Mouse (Mus musculus) cerebellum, postnatal 10 days (tissue): ENCODE measurements around the gene Fxr1.
"Not testable (repeated sequence)": the region's sequence is repeated elsewhere in the genome, so short reads cannot be mapped to it uniquely, and the experiment has no call there.

Experiments used
- DNase-seq, 2 experiments: peaks; one replicate each; pipeline ENCODE4 v3.0.0; 2021; ENCODE audit warnings: mixed read lengths in 2 of 2

The Fxr1 gene

GRCm38 (mm10) chr3:34019540-34020381 is at the start of gene Fxr1:
Gene Fxr1 (plus strand): TSS chr3:34019943.
- DNase-seq, result peak; percentile 91 to 94

GRCm38 (mm10) chr3:33979395-33979794 is 40.3 kb upstream of the Fxr1 start:
- no peak for DNase-seq

DNA sequence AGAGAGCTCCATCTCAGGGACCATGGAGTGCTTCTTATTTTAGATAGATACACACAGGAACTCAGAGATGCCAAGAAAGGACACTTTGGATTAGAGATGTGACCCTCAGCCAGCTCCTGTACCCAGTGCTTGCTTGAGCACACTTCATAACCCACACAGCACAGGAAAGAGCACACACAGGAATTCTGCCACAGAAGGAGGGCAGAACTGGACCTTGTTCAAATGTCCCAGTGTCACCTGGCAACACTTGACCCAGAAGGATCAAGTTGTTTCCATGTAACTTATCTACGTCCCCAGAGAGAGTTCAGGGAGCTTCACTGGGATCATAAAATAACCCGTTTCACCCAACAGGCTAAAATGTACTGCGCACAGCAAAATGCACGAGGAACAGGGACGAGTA is 37.0 kb upstream of the Fxr1 start:
- DNase-seq, result no peak

DNA sequence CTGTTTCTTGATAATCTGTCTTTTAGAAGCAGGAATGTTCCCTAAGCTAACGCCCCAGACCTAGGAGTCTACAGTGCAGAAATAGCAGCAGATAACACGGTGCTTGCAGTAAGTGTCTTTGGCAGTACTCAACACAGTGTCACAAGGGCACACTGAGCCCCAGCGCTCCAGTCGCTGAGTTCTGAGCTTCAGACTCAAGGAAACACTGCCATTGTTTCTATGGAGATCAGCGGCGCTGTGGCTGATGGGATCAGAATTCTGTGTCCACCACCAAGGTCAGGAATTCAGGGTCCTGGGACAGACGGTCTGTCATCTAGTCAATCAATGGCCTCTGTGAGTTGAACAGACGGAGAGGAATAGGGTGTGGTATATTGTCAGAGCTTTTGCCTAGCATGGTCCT is 30.4 kb upstream of the Fxr1 start:
- no peak for DNase-seq

DNA sequence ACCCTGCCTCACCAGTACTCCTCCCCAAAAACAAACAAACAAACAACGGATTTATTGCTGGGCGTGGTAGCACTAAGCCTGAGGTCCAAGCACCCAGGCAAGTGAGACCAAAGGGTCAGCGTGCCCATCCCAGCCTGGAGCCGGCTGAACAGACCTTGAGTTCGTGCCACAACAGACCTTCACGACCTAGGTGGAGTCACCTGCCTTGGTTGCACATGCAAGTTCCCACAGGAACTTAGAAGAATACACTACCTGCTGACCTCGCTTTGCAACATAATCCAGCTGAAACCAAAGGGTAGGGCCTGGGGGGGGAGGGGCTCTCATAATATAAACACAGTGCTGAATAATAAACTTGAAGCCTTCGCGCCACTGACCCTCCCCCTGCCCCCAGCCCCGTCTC is 29.3 kb upstream of the Fxr1 start:
- no peak for DNase-seq

DNA sequence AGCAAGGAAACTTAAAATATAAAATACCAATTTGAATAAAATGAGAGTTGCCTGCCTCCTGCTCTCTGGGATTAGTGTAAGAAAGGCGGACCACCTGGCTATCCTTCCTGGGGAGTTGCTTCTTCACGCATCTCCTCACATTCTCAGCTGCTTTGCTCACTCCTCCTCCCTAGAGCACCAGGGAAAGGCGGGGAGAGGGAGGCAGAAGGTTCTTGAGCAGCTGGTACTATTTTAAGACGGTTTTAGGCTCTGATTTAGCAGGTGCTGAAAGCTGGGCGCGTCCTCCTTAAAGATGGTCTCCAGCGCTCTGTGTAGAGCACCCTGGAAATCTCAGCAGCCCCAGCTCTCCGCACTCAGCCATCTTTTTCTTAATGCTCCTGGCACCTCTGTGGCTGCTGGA is 28.8 kb upstream of the Fxr1 start:
- DNase-seq, result no peak

GRCm38 (mm10) chr3:33993421-33994126 is 26.2 kb upstream of the Fxr1 start:
- no peak for DNase-seq

DNA sequence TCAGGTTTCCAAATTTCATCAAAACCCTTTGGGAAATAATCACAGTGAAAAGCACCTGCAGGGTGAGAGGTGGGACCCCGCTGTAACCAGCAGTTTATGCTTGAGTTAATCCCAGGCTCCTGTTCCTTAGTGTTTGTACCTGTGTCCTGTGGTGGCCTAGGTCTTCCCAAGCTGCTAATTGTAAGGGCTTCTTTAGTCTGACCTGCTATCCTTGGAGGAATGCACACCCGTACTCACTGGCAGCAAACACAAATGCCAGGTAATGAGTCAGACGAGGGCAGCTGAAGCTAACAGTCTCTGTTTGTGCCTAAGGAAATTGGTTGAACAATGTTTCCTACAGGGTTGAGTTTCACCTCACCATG is 25.6 kb upstream of the Fxr1 start:
- DNase-seq, result no peak

DNA sequence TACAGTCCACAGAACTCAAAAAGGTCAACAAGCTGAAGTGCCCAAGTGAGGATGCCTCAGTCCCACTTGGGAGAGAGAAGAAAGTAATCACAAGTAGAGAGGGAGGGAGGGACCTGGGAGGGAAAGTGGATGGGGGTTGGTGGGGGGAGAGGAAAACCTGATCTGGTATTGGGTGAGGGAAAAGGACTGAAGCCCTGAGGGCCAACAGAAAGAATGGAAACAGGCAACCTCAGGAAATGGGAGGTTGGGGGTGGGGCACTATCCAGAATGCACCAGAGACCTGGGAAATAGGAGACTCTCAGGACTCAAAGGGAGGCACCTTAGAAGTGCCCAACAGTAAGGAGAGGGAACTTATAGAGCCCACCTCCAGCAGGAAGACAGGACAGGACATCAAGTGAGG is 18.1 kb upstream of the Fxr1 start:
- not testable (repeated sequence) for DNase-seq

GRCm38 (mm10) chr3:34003860-34004259 is 15.9 kb upstream of the Fxr1 start:
- DNase-seq, result no peak

GRCm38 (mm10) chr3:34006301-34006700 is 13.4 kb upstream of the Fxr1 start:
- DNase-seq, result no peak

- DNase-seq, result no peak
These were observed 12.9 kb upstream of the Fxr1 start for GRCm38 (mm10) chr3:34006824-34007223.

DNA sequence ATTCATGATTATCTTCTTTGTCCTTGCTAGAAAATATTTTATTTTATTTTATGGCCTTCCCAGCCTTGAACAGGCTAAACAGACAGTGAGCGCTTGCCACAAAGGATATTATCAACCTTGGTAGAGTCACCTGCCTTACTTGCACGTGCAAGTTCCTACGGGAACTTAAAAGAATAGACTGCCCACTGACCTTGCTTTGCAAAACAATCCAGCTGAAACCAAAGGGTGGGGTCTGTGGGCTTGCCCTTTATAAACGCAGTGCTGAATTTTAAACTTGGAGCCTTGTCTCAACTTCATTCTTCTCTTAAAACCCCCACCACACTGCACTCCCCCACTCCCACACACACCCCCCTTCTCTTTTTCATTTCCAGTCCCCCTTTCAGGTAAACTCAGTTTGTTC is 12.1 kb upstream of the Fxr1 start:
- no peak for DNase-seq

DNA sequence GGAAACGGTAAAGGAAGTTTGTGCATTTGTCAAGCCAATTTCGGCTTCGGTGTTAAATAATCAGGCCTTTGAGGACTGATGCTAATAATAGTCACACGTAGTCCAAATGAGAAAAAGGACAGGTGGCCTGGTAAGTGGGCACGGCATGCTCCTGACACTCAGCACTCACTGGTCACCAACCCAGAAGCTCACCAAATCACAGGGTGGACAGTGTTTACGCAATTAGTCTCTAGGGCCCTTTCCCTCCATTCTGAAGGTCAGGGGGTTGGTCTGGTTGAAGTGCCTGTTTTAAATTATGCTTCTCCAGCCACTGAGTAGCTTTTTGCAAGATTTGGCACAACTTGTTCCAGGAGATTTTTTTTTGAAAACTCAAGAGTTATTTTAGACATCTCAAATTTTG is 11.6 kb upstream of the Fxr1 start:
- peak; percentile 13 to 26 for DNase-seq

- DNase-seq, result no peak
These were observed 877 bp downstream of the Fxr1 start for GRCm38 (mm10) chr3:34020382-34021258.

DNA sequence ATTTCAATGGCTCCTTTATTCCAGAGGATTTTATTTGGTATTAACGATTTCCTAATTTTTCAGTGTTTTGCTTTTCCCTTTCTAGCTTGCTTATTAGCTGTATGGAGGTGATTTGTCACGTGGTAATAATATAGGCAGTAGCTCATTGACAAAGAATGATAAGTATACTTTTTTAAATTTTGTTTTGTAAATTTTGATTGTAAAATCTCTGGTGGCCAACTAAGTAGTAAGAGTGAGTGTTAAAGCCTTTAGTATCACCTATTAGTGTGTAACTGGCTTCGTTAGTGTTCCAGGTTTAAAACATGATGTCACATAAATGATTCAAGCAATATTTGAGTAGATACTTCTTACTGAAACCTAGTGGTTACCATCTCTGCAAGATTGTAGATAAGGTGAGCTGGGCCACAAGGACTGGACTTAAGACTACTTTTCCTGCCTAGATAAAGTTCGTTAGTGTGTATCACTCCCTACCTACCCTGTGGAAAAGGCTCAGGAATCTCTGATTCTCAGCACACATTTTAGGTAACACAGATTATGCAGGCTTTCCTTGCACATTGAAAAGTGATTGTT is 1.6 kb downstream of the Fxr1 start:
- no peak for DNase-seq

- DNase-seq, result no peak
These were observed 9.2 kb downstream of the Fxr1 start for GRCm38 (mm10) chr3:34028935-34029334.

- no peak for DNase-seq
These were observed 10.9 kb downstream of the Fxr1 start for GRCm38 (mm10) chr3:34030601-34031000.

GRCm38 (mm10) chr3:34033720-34034364 is 14.1 kb downstream of the Fxr1 start:
- no peak for DNase-seq

DNA sequence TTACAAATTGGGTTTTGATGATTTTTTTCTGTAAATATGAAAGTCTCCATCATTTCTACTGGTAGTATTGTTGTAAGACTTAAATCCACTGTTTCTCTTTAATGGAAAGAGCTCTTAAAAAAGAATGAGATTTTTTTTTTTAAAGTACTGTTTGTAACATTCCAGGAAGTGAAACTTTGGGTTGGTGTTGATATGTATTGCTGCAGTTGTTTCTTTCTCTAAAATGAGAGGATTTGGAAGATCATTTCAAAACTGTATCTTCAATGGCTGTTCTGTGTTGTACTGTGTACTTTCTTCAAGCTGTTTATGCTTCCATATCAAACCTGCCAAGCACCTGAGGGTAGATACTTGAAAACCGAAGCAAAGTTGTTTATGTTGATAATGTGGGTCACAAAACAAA is 15.1 kb downstream of the Fxr1 start:
- no peak for DNase-seq

- no peak for DNase-seq
These were observed 16.0 kb downstream of the Fxr1 start for GRCm38 (mm10) chr3:34035706-34036105.

- no peak for DNase-seq
These were observed 22.2 kb downstream of the Fxr1 start for GRCm38 (mm10) chr3:34041990-34042389.

DNA sequence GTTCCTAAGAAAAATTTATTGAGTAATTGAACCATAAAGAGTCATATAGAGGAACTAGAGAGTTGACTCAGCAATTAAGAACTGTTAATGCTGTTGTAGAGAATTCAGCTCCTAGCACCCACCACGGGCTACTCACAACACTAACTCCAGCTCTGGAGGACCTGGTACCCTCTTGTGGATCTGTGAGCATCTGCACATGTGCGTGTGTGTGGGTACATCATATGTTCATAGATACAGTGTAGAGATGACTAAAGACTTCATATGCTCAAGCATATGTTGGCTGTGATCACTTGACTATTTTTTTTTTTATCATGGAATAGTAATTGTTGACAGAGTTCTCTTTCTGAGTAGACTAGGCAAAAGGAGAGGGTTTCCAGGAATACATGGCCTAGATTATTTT is 42.6 kb downstream of the Fxr1 start:
- DNase-seq, result no peak
